Mouse (Mus musculus): ENCODE data around the gene Nlgn3. TPM values are rescaled to one million over a fixed set of nuclear protein-coding genes. Genes with fewer than 3 reads are reported as not detected.

Gene Nlgn3
- polyA plus RNA-seq, 1 experiment: not detected

Other genes with a start within 250 kb of the Nlgn3 start
- gene Tex11, start 239.5 kb upstream of the Nlgn3 start, polyA plus RNA-seq (2012; fragmentation: generic; extraction: Trizol): not detected
- gene Slc7a3, start 213.1 kb upstream of the Nlgn3 start, polyA plus RNA-seq (2012; fragmentation: generic; extraction: Trizol): 3.6 TPM
- gene Snx12, start 76.6 kb upstream of the Nlgn3 start, polyA plus RNA-seq (2012; fragmentation: generic; extraction: Trizol): 51.3 TPM
- 8.6 TPM for gene Foxo4, start 44.6 kb upstream of the Nlgn3 start, polyA plus RNA-seq (2012; fragmentation: generic; extraction: Trizol)
- gene Gm614, start 35.2 kb upstream of the Nlgn3 start, polyA plus RNA-seq (2012; fragmentation: generic; extraction: Trizol): not detected
- 1.7 TPM for gene Il2rg, start 30.9 kb upstream of the Nlgn3 start, polyA plus RNA-seq (2012; fragmentation: generic; extraction: Trizol)
- not detected for gene Gm20489, start 30.1 kb upstream of the Nlgn3 start, polyA plus RNA-seq (2012; fragmentation: generic; extraction: Trizol)
- gene Med12, start 25.1 kb upstream of the Nlgn3 start, polyA plus RNA-seq (2012; fragmentation: generic; extraction: Trizol): 22.7 TPM
- gene Gjb1, start 77.2 kb downstream of the Nlgn3 start, polyA plus RNA-seq (2012; fragmentation: generic; extraction: Trizol): not detected
- 15.8 TPM for gene Zmym3, start 121.7 kb downstream of the Nlgn3 start, polyA plus RNA-seq (2012; fragmentation: generic; extraction: Trizol)
- gene Nono, start 130.2 kb downstream of the Nlgn3 start, polyA plus RNA-seq (2012; fragmentation: generic; extraction: Trizol): 304 TPM
- gene Itgb1bp2, start 149.9 kb downstream of the Nlgn3 start, polyA plus RNA-seq (2012; fragmentation: generic; extraction: Trizol): 0.36 TPM
- gene Taf1, start 233.6 kb downstream of the Nlgn3 start, polyA plus RNA-seq (2012; fragmentation: generic; extraction: Trizol): 8.0 TPM

Data from C2C12 (cell line).